Comparison of ENCODE assay signal across 8 mouse cellular contexts in the genomic region with DNA sequence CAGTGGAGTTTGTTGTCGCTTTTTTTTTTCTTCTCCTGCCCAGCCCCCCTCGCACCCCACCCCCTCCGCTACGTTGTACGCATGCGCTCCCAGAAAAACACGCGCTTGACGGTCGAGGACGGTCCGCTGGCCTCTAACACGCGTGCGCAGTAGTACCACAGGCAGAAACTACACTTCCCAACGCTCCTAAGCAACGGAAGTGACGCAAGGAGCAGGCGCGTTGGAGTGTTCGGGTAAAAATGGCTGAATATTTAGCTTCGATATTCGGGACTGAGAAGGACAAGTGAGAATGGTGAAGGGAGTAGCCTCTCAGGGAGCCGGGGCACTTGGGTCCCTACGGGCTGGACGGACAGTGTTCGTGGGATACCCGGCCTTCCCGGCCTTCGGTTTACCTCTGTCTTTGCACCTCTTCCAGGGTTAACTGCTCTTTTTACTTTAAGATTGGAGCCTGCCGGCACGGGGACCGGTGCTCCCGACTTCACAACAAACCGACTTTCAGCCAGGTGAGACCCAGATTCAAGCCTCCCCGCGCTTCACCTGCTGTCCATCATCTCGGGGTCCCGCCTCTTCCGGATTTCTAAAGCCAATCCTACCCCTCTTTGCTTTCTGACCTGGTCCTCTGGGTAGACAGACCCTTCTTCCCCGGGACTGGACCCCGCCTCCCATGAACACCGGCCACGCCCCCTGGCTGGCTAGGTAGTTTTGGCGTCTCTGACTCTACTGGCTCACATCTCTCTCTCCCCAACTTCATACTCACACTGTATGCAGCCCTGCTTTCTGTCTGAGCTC. TPM values are rescaled to one million over a fixed set of nuclear protein-coding genes. Genes with fewer than 3 reads are reported as not detected.
DNase-seq lines count a peak whose midpoint lies in the region; ATAC-seq and TF ChIP-seq lines count a peak whose summit lies in the region.

A gene (plus strand): TSS at position 185 of the 789 bp plus-strand sequence.
A gene (plus strand): TSS at position 228 of the 789 bp plus-strand sequence.
A gene (minus strand): TSS at position 511 of the 789 bp plus-strand sequence.

- peak within 1 kb of the TSS; percentile 65 for H3K4me2 ChIP-seq in embryonic facial prominence, embryonic 14.5 days (ENCODE audit: low read depth, low read length)
- peak within 1 kb of the TSS; percentile 82 for H3K4me2 ChIP-seq in limb, embryonic 13.5 days (replicated peaks)
- H3K4me2 ChIP-seq in midbrain, embryonic 16.5 days (ENCODE audit: low read length): peak within 1 kb of the TSS; percentile 83

- peak; percentile 73 for TF ChIP-seq EP300 in heart, adult 2 months (IDR thresholded peaks at IDR 0.05; ENCODE audit: insufficient read depth, low read depth, low read length)

- H3K27ac ChIP-seq in embryonic facial prominence, embryonic 14.5 days (replicated peaks; ENCODE audit: low read depth, low read length): peak within 1 kb of the TSS; percentile 96
- peak within 1 kb of the TSS; percentile 99 for H3K27ac ChIP-seq in heart, adult 2 months
- peak within 1 kb of the TSS; percentile 97 for H3K27ac ChIP-seq in limb, embryonic 13.5 days
- peak within 1 kb of the TSS; percentile 92 for H3K27ac ChIP-seq in midbrain, embryonic 16.5 days (ENCODE audit: low read length)

- ATAC-seq in embryonic facial prominence, embryonic 14.5 days (ENCODE audit: low read depth): peak; percentile 89
- peak; percentile 89 for ATAC-seq in limb, embryonic 13.5 days (ENCODE audit: low FRiP score, low read depth)
- peak; percentile 85 for ATAC-seq in midbrain, embryonic 16.5 days

- intact Hi-C loops in heart, adult 2 months (cut with DNase I): loop anchor here (1.0 kb wide), 1 partner anchor 25 kb away; a partner anchor contains a TSS

- H3K9me3 ChIP-seq in embryonic facial prominence, embryonic 14.5 days (ENCODE audit: control insufficient read depth, low read length): no peaks in the 10 kb centered on the region
- H3K9me3 ChIP-seq in limb, embryonic 13.5 days: no peaks in the 10 kb centered on the region
- no peaks in the 10 kb centered on the region for H3K9me3 ChIP-seq in midbrain, embryonic 16.5 days (replicated peaks; ENCODE audit: control insufficient read depth, low read length, poor library complexity, severe bottlenecking)

- H3K79me2 ChIP-seq in heart, adult 2 months (replicated peaks; ENCODE audit: control insufficient read depth, insufficient read depth, low read length): no peaks in the 10 kb centered on the region

- no peak for TF ChIP-seq CTCF in heart, adult 2 months (IDR thresholded peaks at IDR 0.05)

- H3K4me1 ChIP-seq in embryonic facial prominence, embryonic 14.5 days (ENCODE audit: control insufficient read depth, insufficient read depth, low read length): peaks cover 10% of the 10 kb centered on the region
- peaks cover 5% of the 10 kb centered on the region for H3K4me1 ChIP-seq in heart, adult 2 months (ENCODE audit: control insufficient read depth, insufficient read depth, low read length)
- peaks cover 31% of the 10 kb centered on the region for H3K4me1 ChIP-seq in limb, embryonic 13.5 days
- H3K4me1 ChIP-seq in midbrain, embryonic 16.5 days (ENCODE audit: control insufficient read depth, insufficient read depth, low read length): peaks cover 26% of the 10 kb centered on the region

- peak; percentile 97 for DNase-seq in 3T3-L1 (ENCODE audit: low read depth, low spot score)
- peak; percentile 75 to 95 for DNase-seq in adrenal gland, postnatal 4 days (ENCODE audit: low spot score in 2 of 2)
- peak; percentile 99 for DNase-seq in embryonic facial prominence, embryonic 14.5 days (ENCODE audit: low spot score)
- peak; percentile 93 to 97 for DNase-seq in heart, adult 2 months
- DNase-seq in kidney, adult 8-10 months: peak; percentile 96 to 97
- DNase-seq in spleen, postnatal 10 days (ENCODE audit: low spot score in 2 of 2): peak; percentile 87 to 96

- peak; percentile 63; the same call in 1 of the 2 replicates for TF ChIP-seq POLR2A in heart, adult 2 months (IDR thresholded peaks at IDR 0.05; ENCODE audit: insufficient read depth, low read depth, low read length)

- H3K27me3 ChIP-seq in embryonic facial prominence, embryonic 14.5 days (replicated peaks; ENCODE audit: control insufficient read depth, insufficient read depth, low read length): no peaks in the 10 kb centered on the region
- H3K27me3 ChIP-seq in heart, adult 2 months (ENCODE audit: control insufficient read depth, insufficient read depth, low read length): no peaks in the 10 kb centered on the region
- H3K27me3 ChIP-seq in limb, embryonic 13.5 days: no peaks in the 10 kb centered on the region
- H3K27me3 ChIP-seq in midbrain, embryonic 16.5 days (ENCODE audit: control insufficient read depth, insufficient read depth, low read depth, low read length): no peaks in the 10 kb centered on the region

- H3K36me3 ChIP-seq in embryonic facial prominence, embryonic 14.5 days (ENCODE audit: control insufficient read depth, insufficient read depth, low read length): peaks cover 31% of the 10 kb centered on the region
- no peaks in the 10 kb centered on the region for H3K36me3 ChIP-seq in heart, adult 2 months (ENCODE audit: control insufficient read depth, insufficient read depth, low read length)
- H3K36me3 ChIP-seq in limb, embryonic 13.5 days: peaks cover 30% of the 10 kb centered on the region
- H3K36me3 ChIP-seq in midbrain, embryonic 16.5 days (ENCODE audit: control insufficient read depth, insufficient read depth, low read length): peaks cover 15% of the 10 kb centered on the region

- peak within 1 kb of the TSS; percentile 85 for H3K9ac ChIP-seq in embryonic facial prominence, embryonic 14.5 days (ENCODE audit: low read depth, low read length)
- H3K9ac ChIP-seq in heart, adult 2 months (ENCODE audit: low read depth, low read length): peak within 1 kb of the TSS; percentile 72
- H3K9ac ChIP-seq in limb, embryonic 13.5 days: peak within 1 kb of the TSS; percentile 81
- peak within 1 kb of the TSS; percentile 73 for H3K9ac ChIP-seq in midbrain, embryonic 16.5 days (ENCODE audit: low read depth, low read length)

- under 1% methylated on average over 41 of the region's 45 CpGs for WGBS in embryonic facial prominence, embryonic 14.5 days
- under 1% methylated on average over 45 of the region's 45 CpGs for WGBS in heart, adult 2 months
- WGBS in limb, embryonic 13.5 days: under 1% methylated on average over 45 of the region's 45 CpGs
- WGBS in midbrain, embryonic 16.5 days: under 1% methylated on average over 45 of the region's 45 CpGs

- peak within 1 kb of the TSS; percentile 88 for H3K4me3 ChIP-seq in embryonic facial prominence, embryonic 14.5 days (ENCODE audit: low read depth, low read length)
- H3K4me3 ChIP-seq in heart, adult 2 months: peak within 1 kb of the TSS; percentile 71
- peak within 1 kb of the TSS; percentile 74 for H3K4me3 ChIP-seq in limb, embryonic 13.5 days
- H3K4me3 ChIP-seq in midbrain, embryonic 16.5 days (ENCODE audit: low read depth, low read length): peak within 1 kb of the TSS; percentile 70

RNA-seq across cellular contexts. Expression of the first gene that starts in this region (rescaled TPM):
- total RNA-seq in adrenal gland, postnatal 4 days (2021): 10 to 100 TPM; 70.4 to 75.2 TPM
- 85.4 and 88.0 TPM in 2 replicates for polyA plus RNA-seq in embryonic facial prominence, embryonic 14.5 days (2014; fragmentation: Nextera tagmentation; extraction: Ambion mirVana)
- total RNA-seq in heart, adult 2 months (2021): 10 to 100 TPM; 56.0 to 67.9 TPM
- 61.3 and 71.4 TPM in 2 replicates for polyA plus RNA-seq in heart, adult 2 months (2012; rRNA removed)
- polyA plus RNA-seq in limb, embryonic 13.5 days (2015; fragmentation: Nextera tagmentation; extraction: Ambion mirVana): 81.3 and 91.1 TPM in 2 replicates
- polyA plus RNA-seq in midbrain, embryonic 16.5 days (2015; fragmentation: Nextera tagmentation; extraction: Ambion mirVana): 82.0 and 88.4 TPM in 2 replicates

RNA-seq across cellular contexts. Expression of the second gene that starts in this region (rescaled TPM):
- 1 to 10 TPM; 7.6 to 8.7 TPM for total RNA-seq in adrenal gland, postnatal 4 days (2021)
- polyA plus RNA-seq in embryonic facial prominence, embryonic 14.5 days (2014; fragmentation: Nextera tagmentation; extraction: Ambion mirVana): 4.7 and 5.1 TPM in 2 replicates
- 1 to 10 TPM; 1.1 to 1.9 TPM for total RNA-seq in heart, adult 2 months (2021)
- 1.6 and 3.1 TPM in 2 replicates for polyA plus RNA-seq in heart, adult 2 months (2012; rRNA removed)
- 13.8 and 14.1 TPM in 2 replicates for polyA plus RNA-seq in limb, embryonic 13.5 days (2015; fragmentation: Nextera tagmentation; extraction: Ambion mirVana)
- 18.6 and 19.2 TPM in 2 replicates for polyA plus RNA-seq in midbrain, embryonic 16.5 days (2015; fragmentation: Nextera tagmentation; extraction: Ambion mirVana)

RNA-seq across cellular contexts. Expression of the third gene that starts in this region (rescaled TPM):
- total RNA-seq in adrenal gland, postnatal 4 days (2021): 100 to 1,000 TPM; 125 to 131 TPM
- 108 and 113 TPM in 2 replicates for polyA plus RNA-seq in embryonic facial prominence, embryonic 14.5 days (2014; fragmentation: Nextera tagmentation; extraction: Ambion mirVana)
- 10 to 100 TPM; 75.6 to 85.7 TPM for total RNA-seq in heart, adult 2 months (2021)
- 109 and 124 TPM in 2 replicates for polyA plus RNA-seq in heart, adult 2 months (2012; rRNA removed)
- 134 and 141 TPM in 2 replicates for polyA plus RNA-seq in limb, embryonic 13.5 days (2015; fragmentation: Nextera tagmentation; extraction: Ambion mirVana)
- 116 and 124 TPM in 2 replicates for polyA plus RNA-seq in midbrain, embryonic 16.5 days (2015; fragmentation: Nextera tagmentation; extraction: Ambion mirVana)

Comparison
In these comparisons a context has a peak if more than half of its experiments do, and no peak if none do; other contexts are left out.
1. Peak in every context shown above with its lines: DNase-seq, ATAC-seq, H3K4me3 ChIP-seq and H3K27ac ChIP-seq.